In the genomic region with DNA sequence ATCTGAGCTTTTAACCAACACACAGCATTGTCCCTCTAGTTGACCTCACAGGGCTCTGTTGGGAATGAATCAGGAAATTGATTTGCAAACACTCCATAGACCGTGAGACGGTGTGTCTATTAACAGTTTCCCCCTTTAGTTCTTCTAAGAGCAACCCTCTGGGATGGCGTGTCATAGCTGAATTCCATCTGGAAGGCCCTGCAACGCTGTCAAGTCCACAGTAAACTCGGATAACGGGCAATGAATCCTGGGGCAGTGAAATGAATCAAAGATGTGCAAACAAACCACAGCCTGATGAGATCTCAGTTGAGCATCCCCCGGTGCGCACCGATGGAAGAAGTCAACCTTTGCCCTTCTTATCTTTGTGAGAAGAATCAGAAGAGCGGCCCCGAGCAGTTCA, we compare ENCODE assay signal across 33 mouse cellular contexts.
"Had no signal": no experiment of that assay in that cellular context is flagged by ENCODE, and none has a peak within 500 bp of the region (broad histone marks: within the 10 kb centered on the region; RNA-seq: fewer than 3 reads in every experiment).

No protein-coding gene starts in this region.

- DNase-seq: heart, postnatal 10 days; heart, postnatal 14 days; heart, postnatal 36 days; heart, postnatal 4 days; kidney, adult 11 months; kidney, adult 18-20 months; kidney, adult 2 months; kidney, adult 8-10 months; kidney, adult 9 months; kidney, postnatal 10 days; kidney, postnatal 14 days; kidney, postnatal 25 days; kidney, postnatal 36 days; kidney, postnatal 4 days; layer of hippocampus, postnatal 36 days had no signal

- ATAC-seq: hindbrain, embryonic 16.5 days; hindbrain, postnatal 0 days; inflammation-experienced regulatory T-cells, adult 6 months; intestine, embryonic 15.5 days; intestine, embryonic 16.5 days; intestine, postnatal 0 days had no signal

- H3K27me3 ChIP-seq: heart, embryonic 12.5 days; heart, embryonic 13.5 days; heart, embryonic 15.5 days; hindbrain, embryonic 12.5 days; hindbrain, embryonic 13.5 days; hindbrain, embryonic 15.5 days; intestine, embryonic 15.5 days; kidney, embryonic 15.5 days had no signal

- H3K27ac ChIP-seq: heart, embryonic 13.5 days; heart, embryonic 15.5 days; hindbrain, embryonic 10.5 days; hindbrain, embryonic 12.5 days; hindbrain, embryonic 13.5 days; hindbrain, embryonic 14.5 days; hindbrain, embryonic 15.5 days; hindbrain, postnatal 0 days; intestine, embryonic 15.5 days; kidney, embryonic 15.5 days; kidney, postnatal 0 days; layer of hippocampus, adult 2 months had no signal

- H3K9ac ChIP-seq: heart, embryonic 12.5 days; heart, embryonic 13.5 days; heart, embryonic 15.5 days; hindbrain, embryonic 12.5 days; hindbrain, embryonic 13.5 days; hindbrain, embryonic 14.5 days; hindbrain, embryonic 15.5 days; intestine, embryonic 15.5 days; kidney, embryonic 15.5 days had no signal

- H3K36me3 ChIP-seq: heart, embryonic 12.5 days; heart, embryonic 13.5 days; heart, embryonic 15.5 days; hindbrain, embryonic 10.5 days; hindbrain, embryonic 12.5 days; hindbrain, embryonic 13.5 days; hindbrain, embryonic 15.5 days; intestine, embryonic 15.5 days; kidney, embryonic 15.5 days had no signal

- H3K4me3 ChIP-seq: heart, embryonic 12.5 days; heart, embryonic 13.5 days; heart, embryonic 15.5 days; hindbrain, embryonic 10.5 days; hindbrain, embryonic 12.5 days; hindbrain, embryonic 13.5 days; hindbrain, embryonic 15.5 days; intestine, embryonic 15.5 days; kidney, embryonic 15.5 days; layer of hippocampus, adult 2 months had no signal

- H3K4me2 ChIP-seq: heart, embryonic 11.5 days; heart, embryonic 12.5 days; heart, embryonic 13.5 days; heart, embryonic 15.5 days; hindbrain, embryonic 12.5 days; hindbrain, embryonic 13.5 days; hindbrain, embryonic 14.5 days; hindbrain, embryonic 15.5 days; intestine, embryonic 15.5 days; kidney, embryonic 15.5 days had no signal

- H3K9me3 ChIP-seq: heart, embryonic 13.5 days; heart, embryonic 15.5 days; hindbrain, embryonic 10.5 days; hindbrain, embryonic 12.5 days; hindbrain, embryonic 13.5 days; hindbrain, embryonic 15.5 days; intestine, embryonic 15.5 days; kidney, embryonic 15.5 days had no signal

- H3K4me1 ChIP-seq: heart, embryonic 15.5 days; hindbrain, embryonic 12.5 days; hindbrain, embryonic 13.5 days; hindbrain, embryonic 15.5 days; intestine, embryonic 15.5 days had no signal
